Mouse (Mus musculus): ENCODE measurements at regions not wholly inside any gene's neighbourhood (a gene's known extent, or its start where the extent isn't known, plus 50 kb on each side); places are given as distances from the start of the nearest gene placed in this dataset.

DNA sequence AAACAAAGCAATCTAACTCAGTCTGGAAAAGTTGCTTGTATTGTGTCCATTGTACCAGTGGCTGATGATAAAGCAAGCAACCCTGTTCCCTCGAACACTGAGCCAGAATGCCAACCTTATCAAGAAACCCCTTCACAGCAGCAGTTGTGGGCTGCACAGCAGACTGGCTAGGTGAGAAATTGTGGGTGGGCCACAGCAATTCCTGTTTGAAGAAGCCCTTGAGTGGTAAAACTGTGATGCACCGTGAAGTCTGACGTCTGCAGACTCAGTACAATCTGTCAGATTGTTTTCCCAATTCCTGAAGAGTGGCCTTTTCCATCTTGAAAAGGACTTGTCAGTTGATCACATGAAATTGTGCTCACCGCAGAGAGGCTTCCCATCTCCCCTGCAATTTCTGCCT, 483.7 kb upstream of the Nrg3 start:
- peak; percentile 50 for ATAC-seq (ENCODE audit: low TSS enrichment)

DNA sequence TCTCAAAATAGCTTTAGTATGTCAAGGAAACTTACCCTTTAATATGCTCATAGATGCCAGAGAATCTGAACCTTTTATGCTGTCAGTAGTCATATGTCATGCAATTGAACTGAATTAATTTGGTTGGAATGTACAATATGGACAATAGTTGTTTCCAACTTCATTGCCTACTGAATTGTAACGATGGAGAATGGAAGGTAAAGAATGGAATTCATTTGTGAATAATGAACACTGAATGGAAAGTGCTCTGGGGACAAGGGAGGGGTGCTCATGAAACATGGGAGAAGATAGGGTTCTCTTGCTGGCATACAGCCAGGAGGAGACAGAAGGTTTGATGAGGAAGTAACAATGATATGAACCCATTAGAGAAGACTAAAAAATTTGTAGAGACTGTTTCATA, 471.8 kb upstream of the Nrg3 start:
- no peak for ATAC-seq (ENCODE audit: low TSS enrichment)
